Comparison of ENCODE assay signal across 12 mouse cellular contexts in genomic region chr10:59602891-59603290, GRCm38 (mm10). TPM values are rescaled to one million over a fixed set of nuclear protein-coding genes. Genes with fewer than 3 reads are reported as not detected.
A peak's percentile ranks its signal among the peaks of the same experiment; 100 is the strongest.
DNase-seq lines count a peak whose midpoint lies in the region; ATAC-seq and TF ChIP-seq lines count a peak whose summit lies in the region.
"Had no signal": no experiment of that assay in that cellular context is flagged by ENCODE, and none has a peak within 500 bp of the region (broad histone marks: within the 10 kb centered on the region; RNA-seq: fewer than 3 reads in every experiment).

No protein-coding gene starts in this region.

- no peak overlapping the region for H3K9ac ChIP-seq in hindbrain, embryonic 15.5 days
- H3K9ac ChIP-seq in hindbrain, embryonic 16.5 days (ENCODE audit: low read depth, low read length): no peak overlapping the region
- H3K9ac ChIP-seq in stomach, embryonic 14.5 days (replicated peaks; ENCODE audit: low read depth, low read length): no peak overlapping the region
- no peak overlapping the region for H3K9ac ChIP-seq in stomach, postnatal 0 days (ENCODE audit: low read length)
- no peak overlapping the region for H3K9ac ChIP-seq in liver, postnatal 0 days (replicated peaks)
- no peak overlapping the region for H3K9ac ChIP-seq in heart, embryonic 11.5 days (ENCODE audit: low read depth, low read length)
- H3K9ac ChIP-seq: embryonic facial prominence, embryonic 15.5 days; liver, embryonic 12.5 days had no signal

- H3K4me2 ChIP-seq in hindbrain, embryonic 15.5 days: no peak overlapping the region; the same call in 1 of the 2 replicates
- H3K4me2 ChIP-seq in hindbrain, embryonic 16.5 days (ENCODE audit: low read length): no peak overlapping the region
- H3K4me2 ChIP-seq in stomach, embryonic 14.5 days (replicated peaks; ENCODE audit: low read depth, low read length): no peak overlapping the region
- no peak overlapping the region; the same call in 1 of the 2 replicates for H3K4me2 ChIP-seq in stomach, postnatal 0 days (replicated peaks; ENCODE audit: low read depth)
- no peak overlapping the region for H3K4me2 ChIP-seq in liver, postnatal 0 days (ENCODE audit: low read depth, low read length)
- no peak overlapping the region for H3K4me2 ChIP-seq in heart, embryonic 11.5 days
- H3K4me2 ChIP-seq: embryonic facial prominence, embryonic 15.5 days; liver, embryonic 12.5 days had no signal

- TF ChIP-seq CTCF in stomach, postnatal 0 days (IDR thresholded peaks at IDR 0.05; ENCODE audit: low read depth): no peak
- no peak for TF ChIP-seq CTCF in liver, postnatal 0 days (IDR thresholded peaks at IDR 0.05; ENCODE audit: low read depth)

- H3K27me3 ChIP-seq in hindbrain, embryonic 15.5 days: no peaks in the 10 kb centered on the region
- no peaks in the 10 kb centered on the region for H3K27me3 ChIP-seq in hindbrain, embryonic 16.5 days (replicated peaks; ENCODE audit: control insufficient read depth, insufficient read depth, low read length)
- H3K27me3 ChIP-seq in stomach, embryonic 14.5 days (ENCODE audit: control insufficient read depth, insufficient read depth, low read length): no peaks in the 10 kb centered on the region
- no peaks in the 10 kb centered on the region for H3K27me3 ChIP-seq in stomach, postnatal 0 days (ENCODE audit: control insufficient read depth, insufficient read depth, low read length)
- no peaks in the 10 kb centered on the region for H3K27me3 ChIP-seq in liver, postnatal 0 days (ENCODE audit: insufficient read depth, low read length)
- no peaks in the 10 kb centered on the region for H3K27me3 ChIP-seq in heart, embryonic 11.5 days (ENCODE audit: control insufficient read depth, insufficient read depth, low read length)
- H3K27me3 ChIP-seq: embryonic facial prominence, embryonic 15.5 days; liver, embryonic 12.5 days had no signal

- TF ChIP-seq EP300 in stomach, postnatal 0 days (optimal IDR thresholded peaks at IDR 0.05): no peak
- TF ChIP-seq EP300 in liver, postnatal 0 days (IDR thresholded peaks at IDR 0.05; ENCODE audit: low read depth): no peak

- H3K36me3 ChIP-seq in hindbrain, embryonic 15.5 days: no peaks in the 10 kb centered on the region
- H3K36me3 ChIP-seq in hindbrain, embryonic 16.5 days (ENCODE audit: control insufficient read depth, insufficient read depth, low read length): no peaks in the 10 kb centered on the region
- no peaks in the 10 kb centered on the region for H3K36me3 ChIP-seq in stomach, embryonic 14.5 days (ENCODE audit: control insufficient read depth, insufficient read depth, low read length)
- H3K36me3 ChIP-seq in stomach, postnatal 0 days (ENCODE audit: control insufficient read depth, insufficient read depth, low read length): no peaks in the 10 kb centered on the region
- H3K36me3 ChIP-seq in liver, postnatal 0 days (replicated peaks; ENCODE audit: insufficient read depth, low read length): no peaks in the 10 kb centered on the region
- H3K36me3 ChIP-seq in heart, embryonic 11.5 days (ENCODE audit: control insufficient read depth, insufficient read depth, low read length): no peaks in the 10 kb centered on the region
- H3K36me3 ChIP-seq: embryonic facial prominence, embryonic 15.5 days; liver, embryonic 12.5 days had no signal

- no peak for DNase-seq in stomach, postnatal 0 days (ENCODE audit: low spot score)
- DNase-seq in cerebellum, postnatal 25 days: peak; percentile 61 to 73
- no peak for DNase-seq in liver, postnatal 0 days
- DNase-seq: kidney, adult 11 months had no signal

- no peaks in the 10 kb centered on the region for H3K9me3 ChIP-seq in hindbrain, embryonic 15.5 days
- H3K9me3 ChIP-seq in hindbrain, embryonic 16.5 days (ENCODE audit: control insufficient read depth, low read length): no peaks in the 10 kb centered on the region
- no peaks in the 10 kb centered on the region for H3K9me3 ChIP-seq in stomach, embryonic 14.5 days (ENCODE audit: control insufficient read depth, low read depth, low read length)
- no peaks in the 10 kb centered on the region for H3K9me3 ChIP-seq in stomach, postnatal 0 days (ENCODE audit: control insufficient read depth, low read length)
- H3K9me3 ChIP-seq in liver, postnatal 0 days (ENCODE audit: low read length): no peaks in the 10 kb centered on the region
- no peaks in the 10 kb centered on the region for H3K9me3 ChIP-seq in heart, embryonic 11.5 days (replicated peaks; ENCODE audit: control insufficient read depth, low read length)
- H3K9me3 ChIP-seq: embryonic facial prominence, embryonic 15.5 days; liver, embryonic 12.5 days had no signal

- H3K4me3 ChIP-seq in hindbrain, embryonic 15.5 days: no peak overlapping the region
- no peak overlapping the region for H3K4me3 ChIP-seq in hindbrain, embryonic 16.5 days (ENCODE audit: low read length)
- no peak overlapping the region for H3K4me3 ChIP-seq in stomach, embryonic 14.5 days (ENCODE audit: low read depth, low read length)
- no peak overlapping the region for H3K4me3 ChIP-seq in stomach, postnatal 0 days (ENCODE audit: low read depth, low read length)
- no peak overlapping the region for H3K4me3 ChIP-seq in liver, postnatal 0 days (ENCODE audit: low read depth, low read length)
- H3K4me3 ChIP-seq in heart, embryonic 11.5 days (ENCODE audit: low read depth, low read length): no peak overlapping the region
- H3K4me3 ChIP-seq: embryonic facial prominence, embryonic 15.5 days; liver, embryonic 12.5 days had no signal

- peaks cover 6% of the 10 kb centered on the region for H3K4me1 ChIP-seq in hindbrain, embryonic 15.5 days (replicated peaks)
- peaks cover 4% of the 10 kb centered on the region; the same call in 1 of the 2 replicates for H3K4me1 ChIP-seq in hindbrain, embryonic 16.5 days (ENCODE audit: control insufficient read depth, insufficient read depth, low read depth, low read length)
- H3K4me1 ChIP-seq in stomach, embryonic 14.5 days (ENCODE audit: control insufficient read depth, insufficient read depth, low read length): peaks cover 11% of the 10 kb centered on the region; the same call in 1 of the 2 replicates
- H3K4me1 ChIP-seq in stomach, postnatal 0 days (replicated peaks; ENCODE audit: control insufficient read depth, insufficient read depth): no peaks in the 10 kb centered on the region
- H3K4me1 ChIP-seq in liver, postnatal 0 days (ENCODE audit: insufficient read depth): peaks cover 6% of the 10 kb centered on the region
- H3K4me1 ChIP-seq in heart, embryonic 11.5 days (ENCODE audit: control insufficient read depth, insufficient read depth, low read length): no peaks in the 10 kb centered on the region

- H3K27ac ChIP-seq in hindbrain, embryonic 15.5 days (replicated peaks): peak overlapping the region; percentile 48; the same call in 1 of the 2 replicates
- H3K27ac ChIP-seq in hindbrain, embryonic 16.5 days (ENCODE audit: low read depth, low read length): no peak overlapping the region
- peak overlapping the region; percentile 55; the same call in 1 of the 2 replicates for H3K27ac ChIP-seq in stomach, embryonic 14.5 days (ENCODE audit: low read length)
- no peak overlapping the region for H3K27ac ChIP-seq in stomach, postnatal 0 days (replicated peaks)
- no peak overlapping the region for H3K27ac ChIP-seq in liver, postnatal 0 days (ENCODE audit: low read depth)
- H3K27ac ChIP-seq in heart, embryonic 11.5 days (ENCODE audit: low read depth, low read length): no peak overlapping the region
- H3K27ac ChIP-seq: embryonic facial prominence, embryonic 15.5 days; liver, embryonic 12.5 days; macrophage had no signal

- ATAC-seq in hindbrain, embryonic 15.5 days (ENCODE audit: low FRiP score, low read depth): no peak
- no peak for ATAC-seq in hindbrain, embryonic 16.5 days
- no peak for ATAC-seq in stomach, embryonic 14.5 days (ENCODE audit: insufficient number of reproducible peaks, insufficient read depth, low FRiP score, low read depth)
- no peak for ATAC-seq in stomach, postnatal 0 days (ENCODE audit: low FRiP score, low TSS enrichment)
- no peak for ATAC-seq in liver, postnatal 0 days
- no peak for ATAC-seq in heart, embryonic 11.5 days (replicated peaks; ENCODE audit: insufficient number of reproducible peaks, low FRiP score, low TSS enrichment)
- ATAC-seq: liver, embryonic 12.5 days had no signal

- 58% methylated on average over 14 of the region's 14 CpGs for WGBS in hindbrain, embryonic 15.5 days
- 52% methylated on average over 14 of the region's 14 CpGs for WGBS in hindbrain, embryonic 16.5 days
- 46% methylated on average over 14 of the region's 14 CpGs for WGBS in stomach, embryonic 14.5 days
- WGBS in stomach, postnatal 0 days: 42% methylated on average over 14 of the region's 14 CpGs
- 80% methylated on average over 14 of the region's 14 CpGs for WGBS in liver, postnatal 0 days (ENCODE audit: insufficient replicate concordance)
- WGBS in heart, embryonic 11.5 days (ENCODE audit: insufficient replicate concordance): 83% methylated on average over 14 of the region's 14 CpGs

RNA-seq across cellular contexts. Expression of gene Gm10322, which starts 13.0 kb away (rescaled TPM):
- not detected in 2 replicates for polyA plus RNA-seq in hindbrain, embryonic 15.5 days (2015; fragmentation: Nextera tagmentation; extraction: Ambion mirVana)
- polyA plus RNA-seq in hindbrain, embryonic 16.5 days (2015; fragmentation: Nextera tagmentation; extraction: Ambion mirVana): not detected in 2 replicates
- polyA plus RNA-seq in stomach, embryonic 14.5 days (2014; fragmentation: Nextera tagmentation; extraction: Ambion mirVana): not detected in 2 replicates
- polyA plus RNA-seq in stomach, postnatal 0 days (2015; fragmentation: Nextera tagmentation; extraction: Ambion mirVana): 0.38 TPM in 1 of 2 replicates, not detected in the other
- not detected in 2 replicates for polyA plus RNA-seq in liver, postnatal 0 days (2015; fragmentation: Nextera tagmentation; extraction: Ambion mirVana)
- polyA plus RNA-seq in heart, embryonic 11.5 days (2014; fragmentation: Nextera tagmentation; extraction: Ambion mirVana): not detected in 2 replicates
- polyA plus RNA-seq: embryonic facial prominence, embryonic 15.5 days; heart, embryonic 14.5 days; liver, embryonic 12.5 days; macrophage had no signal

RNA-seq across cellular contexts. Expression of gene Mcu, which starts 13.6 kb away (rescaled TPM):
- 31.7 and 34.6 TPM in 2 replicates for polyA plus RNA-seq in hindbrain, embryonic 15.5 days (2015; fragmentation: Nextera tagmentation; extraction: Ambion mirVana)
- 35.7 and 35.9 TPM in 2 replicates for polyA plus RNA-seq in hindbrain, embryonic 16.5 days (2015; fragmentation: Nextera tagmentation; extraction: Ambion mirVana)
- 60.4 and 66.4 TPM in 2 replicates for polyA plus RNA-seq in stomach, embryonic 14.5 days (2014; fragmentation: Nextera tagmentation; extraction: Ambion mirVana)
- 56.9 and 57.2 TPM in 2 replicates for polyA plus RNA-seq in stomach, postnatal 0 days (2015; fragmentation: Nextera tagmentation; extraction: Ambion mirVana)
- polyA plus RNA-seq in liver, postnatal 0 days (2015; fragmentation: Nextera tagmentation; extraction: Ambion mirVana): 11.8 and 13.5 TPM in 2 replicates
- 27.4 and 28.5 TPM in 2 replicates for polyA plus RNA-seq in heart, embryonic 11.5 days (2014; fragmentation: Nextera tagmentation; extraction: Ambion mirVana)

Comparison
In these comparisons a context has a peak if more than half of its experiments do, and no peak if none do; other contexts are left out.
1. H3K27ac ChIP-seq: peak in hindbrain, embryonic 15.5 days (single experiment) and stomach, embryonic 14.5 days (single experiment); none in hindbrain, embryonic 16.5 days (single experiment), stomach, postnatal 0 days (single experiment), liver, postnatal 0 days (single experiment) and heart, embryonic 11.5 days (single experiment).
2. DNase-seq: peak in cerebellum, postnatal 25 days (2 of 2); none in stomach, postnatal 0 days (single experiment) and liver, postnatal 0 days (single experiment).